Mouse (Mus musculus) lung, embryonic 14.5 days (tissue): Measurements from ENCODE around the gene Plekho2. TPM values are rescaled to one million over a fixed set of nuclear protein-coding genes. Genes with fewer than 3 reads are reported as not detected.
A peak's percentile ranks its signal among the peaks of the same experiment; 100 is the strongest.

Source experiments
- ATAC-seq: fragments of 200-750 bp; cut with Nextera tagmentation; 2 replicates; pipeline ENCODE4 v1.8.0; 2017; ENCODE audit warnings: mild to moderate bottlenecking, moderate TSS enrichment, moderate library complexity; ENCODE audit not compliant: insufficient read depth
- DNase-seq: peaks from one replicate; pipeline ENCODE4 v3.0.0-alpha.2; 2015
- H3K27ac ChIP-seq: fragments of 300-500 bp; sonication (generic); 2 replicates; pipeline ENCODE4 v1.5.1; 2014; ENCODE audit warnings: low read depth, mild to moderate bottlenecking, moderate library complexity
- H3K27me3 ChIP-seq: fragments of 300-500 bp; sonication (generic); 2 replicates; pipeline ENCODE4 v1.6.1; 2014; ENCODE audit warnings: low read length, control low read depth; ENCODE audit not compliant: insufficient read depth
- H3K36me3 ChIP-seq: fragments of 300-500 bp; sonication (generic); 2 replicates; pipeline ENCODE4 v1.6.1; 2014; ENCODE audit warnings: control low read depth; ENCODE audit not compliant: insufficient read depth
- H3K4me1 ChIP-seq: fragments of 300-500 bp; sonication (generic); 2 replicates; pipeline ENCODE4 v1.6.1; 2014; ENCODE audit warnings: antibody characterized with exemption, control low read depth; ENCODE audit not compliant: insufficient read depth
- H3K4me2 ChIP-seq: fragments of 300-500 bp; sonication (generic); 2 replicates; pipeline ENCODE4 v1.6.1; 2014; ENCODE audit warnings: mild to moderate bottlenecking
- H3K4me3 ChIP-seq: fragments of 300-500 bp; sonication (generic); 2 replicates; pipeline ENCODE4 v1.5.1; 2014; ENCODE audit warnings: low read depth, low read length
- H3K9ac ChIP-seq: fragments of 300-500 bp; sonication (generic); 2 replicates; pipeline ENCODE4 v1.6.1; 2014
- H3K9me3 ChIP-seq: fragments of 300-500 bp; sonication (generic); 2 replicates; pipeline ENCODE4 v1.6.1; 2016; ENCODE audit warnings: low read depth, low read length, control low read depth
- CTCF ChIP-seq: IDR thresholded peaks from 2 replicates; pipeline ENCODE4 v1.5.1; 2016; ENCODE audit warnings: antibody characterized with exemption, low read depth
- WGBS: fragments of 180-500 bp; shearing (Covaris S2); extraction: QIAGEN DNeasy Blood & Tissue Kit; methylation state at CpG from one replicate; pipeline ENCODE4 v1.1.7; 2014; 5-methylcytosine and 5-hydroxymethylcytosine counted together
- polyA plus RNA-seq: library from polyadenylated mRNA; unstranded; fragments of >200 nt; fragmentation: Nextera tagmentation; extraction: Ambion mirVana; gene quantifications from 2 replicates; pipeline ENCODE4 v1.2.1, GENCODE M21; 2014

Gene Plekho2
- polyA plus RNA-seq, 1 experiment from 2014 or later: 21.8 TPM

DNA sequence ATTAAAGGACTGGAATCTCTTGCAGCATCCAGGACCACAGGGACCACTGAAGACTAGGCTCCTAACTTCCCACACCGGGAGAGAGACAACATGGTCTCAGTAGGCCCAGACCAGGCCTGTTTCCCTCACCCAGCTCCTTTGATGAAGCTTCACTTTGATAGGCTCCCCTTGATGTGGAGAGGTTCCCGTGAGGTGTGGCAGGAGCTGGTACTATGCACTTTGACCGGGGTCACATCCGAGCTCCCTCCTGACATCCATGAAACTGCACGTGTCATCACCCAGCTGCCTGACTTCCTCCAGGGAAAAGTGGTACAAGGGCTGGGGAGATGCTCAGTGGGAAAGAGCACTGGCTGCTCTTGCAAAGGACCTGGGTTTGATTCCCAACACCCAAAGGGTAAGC is 16.8 kb downstream of the Plekho2 start:
- no peaks in the 10 kb centered on the region for H3K9me3 ChIP-seq
- H3K27me3 ChIP-seq: no peaks in the 10 kb centered on the region
- H3K27ac ChIP-seq: 0 out of 2 replicates have a peak overlapping the region, but pooled peaks have one; percentile 15
- 0 out of 2 replicates have a peak, but pooled peaks cover 5% of the 10 kb centered on the region for H3K4me1 ChIP-seq
- DNase-seq: no peak
- peaks cover 57% of the 10 kb centered on the region for H3K36me3 ChIP-seq
- H3K4me2 ChIP-seq: no peak overlapping the region
- H3K4me3 ChIP-seq: no peak overlapping the region
- 81% methylated on average over 5 of the region's 5 CpGs for WGBS
- ATAC-seq: no peak
- H3K9ac ChIP-seq: no peak overlapping the region
- TF ChIP-seq CTCF: no peak

DNA sequence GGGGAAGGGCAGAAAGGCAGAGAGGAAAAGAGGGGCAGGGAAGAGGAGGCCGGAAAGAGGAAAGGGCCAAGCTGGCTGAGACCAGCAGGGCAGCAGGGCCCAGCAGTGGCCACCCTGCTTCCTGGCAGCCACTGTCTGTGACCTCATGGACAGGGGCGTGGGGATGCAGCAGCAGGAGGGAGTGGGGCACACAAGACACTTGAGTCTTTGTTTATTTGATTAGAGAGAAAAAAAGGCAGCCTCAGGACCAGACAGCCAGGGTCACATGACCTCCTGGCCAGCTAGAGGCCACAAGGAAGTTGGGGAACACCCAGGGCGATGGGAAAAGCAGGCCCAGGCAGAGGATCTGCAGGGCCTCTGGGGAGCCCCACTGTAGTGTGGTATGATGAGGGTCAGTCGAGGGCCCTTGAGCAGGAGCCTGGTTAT is 17.7 kb downstream of the Plekho2 start:
- Histone ChIP-seq H3K36me3 (peaks cover 67% of the 10 kb centered on the region), H3K9me3 (no peaks in the 10 kb centered on the region), H3K4me3 (no peak overlapping the region), H3K27ac (peak overlapping the region; percentile 73), H3K4me2 (no peak overlapping the region), H3K9ac (no peak overlapping the region), H3K4me1 (0 out of 2 replicates have a peak, but pooled peaks cover 5% of the 10 kb centered on the region), H3K27me3 (no peaks in the 10 kb centered on the region)
- no peak for TF ChIP-seq CTCF
- ATAC-seq (peak; percentile 69; the same call in 1 of the 2 replicates), DNase-seq (no peak)
- 21% methylated on average over 4 of the region's 4 CpGs for WGBS

DNA sequence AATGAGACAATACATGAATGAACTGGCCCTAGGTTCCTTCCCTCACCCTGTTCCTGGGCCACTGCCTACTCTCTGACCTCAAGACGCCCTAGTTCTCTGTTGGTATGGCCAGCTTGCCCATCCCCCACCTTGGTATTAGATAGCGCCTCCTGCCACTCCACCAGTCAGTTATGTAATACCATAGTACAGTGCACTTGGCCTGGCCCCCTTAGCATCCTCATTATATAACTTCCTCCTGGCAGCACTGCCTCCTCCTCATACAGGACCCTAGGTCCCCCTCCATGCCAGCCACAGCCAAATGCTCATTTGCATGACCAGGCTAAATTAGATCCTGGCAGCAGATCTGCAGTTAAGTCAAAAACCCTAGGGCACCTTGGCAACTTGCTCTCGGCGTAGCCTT is 18.8 kb downstream of the Plekho2 start:
- 0 out of 2 replicates have a peak, but pooled peaks cover 7% of the 10 kb centered on the region for H3K4me1 ChIP-seq
- no peak for DNase-seq
- no peaks in the 10 kb centered on the region for H3K27me3 ChIP-seq
- peaks cover 73% of the 10 kb centered on the region for H3K36me3 ChIP-seq
- TF ChIP-seq CTCF: no peak
- H3K27ac ChIP-seq: no peak overlapping the region
- H3K4me3 ChIP-seq: no peak overlapping the region
- no peaks in the 10 kb centered on the region for H3K9me3 ChIP-seq
- no peak overlapping the region for H3K4me2 ChIP-seq
- ATAC-seq: no peak
- 87% methylated on average over 4 of the region's 4 CpGs for WGBS
- no peak overlapping the region for H3K9ac ChIP-seq

DNA sequence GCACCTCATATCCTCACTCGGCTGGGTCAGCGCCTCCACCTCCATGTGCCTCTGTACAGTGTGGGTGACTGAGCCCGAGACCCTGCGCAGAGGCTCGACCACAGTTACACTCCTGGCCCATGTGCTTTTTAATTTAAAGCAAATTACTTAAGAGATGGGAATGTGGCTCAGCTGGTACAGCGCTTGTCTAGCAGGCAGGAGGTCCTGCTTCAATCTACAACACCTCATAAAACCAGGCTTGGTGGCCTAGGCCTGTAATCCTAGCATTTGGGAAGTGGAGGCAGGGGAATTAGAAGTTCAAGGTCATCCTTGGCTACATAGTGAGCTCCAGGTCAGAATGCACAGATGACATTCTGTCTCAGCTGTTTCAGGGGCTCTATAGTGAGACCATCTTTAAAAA is 21.0 kb downstream of the Plekho2 start:
- WGBS: 83% methylated on average over 6 of the region's 6 CpGs
- Histone ChIP-seq H3K4me1 (peaks cover 25% of the 10 kb centered on the region), H3K36me3 (peaks cover 73% of the 10 kb centered on the region), H3K4me3 (no peak overlapping the region), H3K27me3 (no peaks in the 10 kb centered on the region), H3K9ac (no peak overlapping the region), H3K9me3 (no peaks in the 10 kb centered on the region), H3K27ac (no peak overlapping the region), H3K4me2 (no peak overlapping the region)
- no peak for TF ChIP-seq CTCF
- ATAC-seq: no peak
- no peak for DNase-seq

DNA sequence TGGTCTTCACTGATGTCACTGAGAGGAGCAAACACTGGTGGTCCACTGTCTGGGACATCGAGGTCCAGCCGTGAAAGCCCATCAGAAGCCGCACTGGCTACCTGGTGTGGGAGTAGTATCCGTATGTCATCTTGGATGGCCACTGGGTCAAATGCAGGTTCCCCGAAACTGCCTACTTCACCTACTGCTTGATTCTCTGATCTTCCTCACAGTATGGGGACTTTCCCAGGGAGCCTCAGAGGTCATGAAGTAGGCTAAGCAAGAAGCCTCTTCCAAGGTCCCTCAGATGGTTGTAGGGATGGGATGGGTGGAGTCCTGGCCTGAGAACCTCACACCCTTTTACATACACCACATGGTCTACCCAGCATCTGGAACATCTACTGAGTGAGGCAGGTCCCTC is 22.9 kb downstream of the Plekho2 start:
- no peaks in the 10 kb centered on the region for H3K9me3 ChIP-seq
- no peak overlapping the region for H3K4me3 ChIP-seq
- no peak overlapping the region for H3K4me2 ChIP-seq
- peaks cover 22% of the 10 kb centered on the region for H3K4me1 ChIP-seq
- 94% methylated on average over 5 of the region's 5 CpGs for WGBS
- DNase-seq (no peak), ATAC-seq (no peak)
- H3K36me3 ChIP-seq: peaks cover 57% of the 10 kb centered on the region
- no peak overlapping the region for H3K27ac ChIP-seq
- H3K27me3 ChIP-seq: no peaks in the 10 kb centered on the region
- H3K9ac ChIP-seq: no peak overlapping the region
- no peak for TF ChIP-seq CTCF

DNA sequence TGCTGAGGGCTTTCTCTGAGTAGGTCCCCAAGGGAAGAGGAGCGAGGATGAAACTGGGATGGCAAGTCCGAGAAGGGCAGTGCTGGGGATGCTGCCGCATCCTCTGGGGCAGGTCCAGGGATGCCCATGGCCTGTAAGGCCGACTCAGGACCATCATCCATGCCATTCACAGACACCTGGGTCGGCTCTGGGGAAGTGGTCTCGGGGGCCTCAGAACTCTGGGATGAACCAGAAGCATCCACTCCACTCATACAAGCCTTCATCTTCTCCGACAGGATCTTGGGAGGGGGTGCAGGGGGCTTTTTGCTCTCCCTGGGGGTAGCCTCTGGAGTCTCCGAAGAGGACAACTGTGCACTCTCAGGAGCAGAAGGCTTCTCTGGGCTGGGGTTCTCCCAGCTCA is 23.5 kb downstream of the Plekho2 start:
- WGBS: 87% methylated on average over 8 of the region's 8 CpGs
- Histone ChIP-seq H3K36me3 (peaks cover 55% of the 10 kb centered on the region), H3K4me3 (no peak overlapping the region), H3K27me3 (no peaks in the 10 kb centered on the region), H3K4me2 (no peak overlapping the region), H3K4me1 (peaks cover 22% of the 10 kb centered on the region), H3K9ac (no peak overlapping the region), H3K27ac (no peak overlapping the region), H3K9me3 (no peaks in the 10 kb centered on the region)
- TF ChIP-seq CTCF: no peak
- DNase-seq (no peak), ATAC-seq (no peak)

DNA sequence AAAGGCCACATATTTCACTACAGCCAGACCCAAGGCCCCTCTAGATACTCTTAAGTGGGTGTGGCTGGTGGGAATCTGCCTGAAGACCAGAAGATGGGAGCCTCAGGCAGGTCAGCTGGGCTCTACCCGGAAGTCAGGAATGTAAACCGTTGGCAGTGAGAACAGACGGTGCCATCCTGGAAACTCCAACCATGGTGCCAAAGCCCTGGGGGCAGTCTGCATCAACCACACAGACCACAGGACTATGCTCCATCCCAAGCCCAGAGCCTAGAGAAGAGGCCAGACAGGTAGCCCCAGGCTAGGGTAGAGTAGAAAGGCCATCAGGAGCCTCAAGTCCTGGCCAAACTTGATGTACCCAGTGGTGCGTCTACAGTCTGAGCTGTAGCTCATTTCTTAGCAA is 24.2 kb downstream of the Plekho2 start:
- no peaks in the 10 kb centered on the region for H3K9me3 ChIP-seq
- H3K4me2 ChIP-seq: no peak overlapping the region
- peaks cover 26% of the 10 kb centered on the region for H3K4me1 ChIP-seq
- WGBS: 66% methylated on average over 4 of the region's 4 CpGs
- peak overlapping the region; percentile 83 for H3K27ac ChIP-seq
- H3K36me3 ChIP-seq: peaks cover 48% of the 10 kb centered on the region
- DNase-seq (no peak), ATAC-seq (no peak)
- TF ChIP-seq CTCF: no peak
- no peak overlapping the region for H3K4me3 ChIP-seq
- no peaks in the 10 kb centered on the region for H3K27me3 ChIP-seq
- H3K9ac ChIP-seq: no peak overlapping the region

DNA sequence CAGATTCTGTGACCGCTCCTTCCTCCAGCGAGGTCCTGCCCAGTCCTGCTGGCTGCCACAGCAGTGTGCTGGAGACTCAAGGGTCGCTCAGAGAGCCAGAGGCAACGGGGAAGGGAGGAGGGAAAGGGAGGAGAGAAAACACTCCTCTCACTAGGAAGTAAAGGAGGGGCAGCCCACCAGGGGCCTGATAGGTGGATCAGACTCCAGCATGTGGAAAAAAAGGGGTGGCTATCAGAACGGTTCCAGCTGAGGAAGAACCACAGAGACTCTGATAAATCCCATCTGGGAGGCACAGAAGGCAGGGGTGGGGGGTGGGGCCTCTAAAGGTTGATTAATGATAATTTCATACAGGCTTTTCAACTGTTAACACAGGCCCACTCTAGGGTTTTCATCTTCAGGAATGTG is 24.8 kb downstream of the Plekho2 start:
- Histone ChIP-seq H3K27ac (peak overlapping the region; percentile 83), H3K27me3 (no peaks in the 10 kb centered on the region), H3K9me3 (no peaks in the 10 kb centered on the region), H3K4me2 (peak overlapping the region; percentile 31), H3K36me3 (peaks cover 43% of the 10 kb centered on the region), H3K4me1 (peaks cover 33% of the 10 kb centered on the region), H3K9ac (peak overlapping the region; percentile 16; the same call in 1 of the 2 replicates), H3K4me3 (no peak overlapping the region)
- no peak for TF ChIP-seq CTCF
- ATAC-seq (peak; percentile 69), DNase-seq (peak; percentile 80)
- 7% methylated on average over 5 of the region's 5 CpGs for WGBS
